Mouse (Mus musculus) myocyte (in vitro differentiated cells): ENCODE data around the gene Gm2888. TPM values are rescaled to one million over a fixed set of nuclear protein-coding genes. Genes with fewer than 3 reads are reported as not detected.
"Not testable (repeated sequence)": the region's sequence is repeated elsewhere in the genome, so short reads cannot be mapped to it uniquely, and the experiment has no call there.

Experiments used
- H3K27me3 ChIP-seq: one replicate; pipeline ENCODE4 v1.6.1; 2011; ENCODE audit not compliant: control insufficient read depth, insufficient read depth, insufficient read length
- H3K36me3 ChIP-seq: one replicate; pipeline ENCODE4 v1.6.1; 2011; ENCODE audit not compliant: control insufficient read depth, insufficient read depth
- H3K4me2 ChIP-seq: one replicate; pipeline ENCODE4 v1.6.1; 2011; ENCODE audit warnings: low read depth, control low read depth
- H3K4me3 ChIP-seq: one replicate; pipeline ENCODE4 v1.5.1; 2011; ENCODE audit warnings: mild to moderate bottlenecking, control low read depth, moderate library complexity
- H3K79me2 ChIP-seq: one replicate; pipeline ENCODE4 v1.6.1; 2011; ENCODE audit not compliant: control insufficient read depth, insufficient read depth
- H3ac ChIP-seq: one replicate; pipeline ENCODE4 v1.6.1; 2011; ENCODE audit not compliant: control insufficient read depth, insufficient read length
- polyA plus RNA-seq: library from polyadenylated mRNA; unstranded; fragments of >200 nt; fragmentation: generic; extraction: Trizol; gene quantifications from one replicate; pipeline ENCODE4 v1.2.1, GENCODE M21; 2012; ENCODE audit warnings: missing spikeins

Gm2888 gene
- polyA plus RNA-seq, result not detected

DNA sequence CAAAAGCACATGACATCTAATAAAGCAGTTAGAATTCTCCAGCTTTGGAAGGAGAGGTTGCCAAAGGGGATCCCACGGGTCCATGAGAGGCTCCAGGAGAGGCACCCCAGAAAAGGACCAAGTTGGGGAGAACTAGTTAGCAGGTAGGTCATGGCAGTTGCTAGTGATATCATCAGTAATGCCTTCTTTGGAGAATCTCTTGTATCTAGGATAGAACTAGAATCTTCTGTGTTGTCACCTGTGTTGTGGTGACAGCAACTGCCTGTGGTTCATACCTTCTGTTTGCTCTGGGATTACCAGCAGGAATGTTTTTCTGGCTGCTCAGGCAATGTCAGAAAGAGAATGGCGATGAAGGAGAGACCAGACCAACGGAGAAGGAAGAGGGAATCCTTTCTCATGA is at the start of gene Gm2888:
Gene Gm2888, plus strand, starts transcription at position 301 of the 400 bp plus-strand sequence.
- H3ac ChIP-seq, H3K36me3 ChIP-seq, H3K4me3 ChIP-seq, H3K79me2 ChIP-seq, H3K4me2 ChIP-seq, H3K27me3 ChIP-seq: not testable (repeated sequence)

DNA sequence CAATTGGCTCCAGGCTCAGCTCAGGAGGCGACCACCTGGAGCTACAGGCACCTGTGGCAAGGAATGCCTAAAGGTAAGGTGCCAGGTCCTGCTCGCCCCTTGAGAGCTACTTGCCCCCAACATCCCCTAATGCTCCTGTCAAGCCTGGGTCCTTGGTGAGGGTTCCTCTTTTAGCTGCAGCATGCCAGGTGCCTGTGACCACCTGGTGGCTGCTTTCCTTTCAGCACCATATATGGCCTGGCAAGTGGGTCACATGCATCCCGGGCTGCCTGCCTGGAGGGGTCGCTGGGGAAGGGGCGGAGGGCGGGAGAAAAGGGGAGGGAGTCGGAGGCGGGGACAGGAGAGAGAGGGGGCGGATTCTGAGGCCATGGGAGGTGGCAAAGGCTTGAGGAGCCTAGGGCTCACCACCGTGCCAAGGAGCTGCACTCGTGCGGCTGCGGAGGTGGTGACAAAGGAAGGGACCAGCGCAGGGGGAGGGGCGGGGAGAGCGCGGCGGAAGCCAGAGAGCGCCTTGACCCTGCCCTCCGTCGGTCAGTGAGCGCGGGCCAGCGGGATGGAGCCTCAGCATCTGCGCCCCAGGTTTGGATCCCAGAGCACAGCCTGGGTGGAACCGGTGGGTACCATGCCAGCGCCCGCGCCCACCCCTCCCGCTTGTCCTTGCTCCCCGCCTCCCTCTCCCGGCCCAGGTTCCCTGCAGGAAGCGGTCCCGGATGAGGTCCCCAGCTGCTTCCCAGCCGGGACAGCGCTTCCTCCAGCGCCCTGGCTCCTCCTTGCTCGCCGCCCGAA is 19.1 kb downstream of the Gm2888 start, which contains the start of gene Gm2897:
Gene Gm2897, plus strand, starts transcription at position 559 of the 786 bp plus-strand sequence.
- not testable (repeated sequence) for H3K27me3 ChIP-seq, H3ac ChIP-seq, H3K4me3 ChIP-seq

DNA sequence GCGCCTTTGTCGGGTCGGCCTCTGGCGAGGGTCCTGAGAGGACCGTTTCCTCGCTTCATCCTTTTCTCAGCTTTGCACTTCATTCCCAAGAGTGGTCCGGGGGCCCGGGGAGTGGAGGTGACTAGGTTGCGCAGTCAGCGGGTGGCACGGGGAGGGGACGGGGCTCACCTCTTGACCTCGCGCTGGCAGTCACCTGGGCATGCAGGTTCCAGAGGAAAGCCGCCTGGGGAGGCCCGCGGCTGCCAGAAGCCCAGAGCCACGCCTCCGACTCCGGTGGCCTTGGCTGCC is 19.7 kb downstream of the Gm2888 start:
- not testable (repeated sequence) for H3K36me3 ChIP-seq, H3K79me2 ChIP-seq, H3ac ChIP-seq, H3K4me3 ChIP-seq, H3K4me2 ChIP-seq, H3K27me3 ChIP-seq

More for the DNA sequence above, 19.1 kb downstream of the Gm2888 start, which contains the start of gene Gm2897:
- not testable (repeated sequence) for H3K36me3 ChIP-seq, H3K79me2 ChIP-seq, H3K4me2 ChIP-seq

- not testable (repeated sequence) for H3K4me3 ChIP-seq, H3K27me3 ChIP-seq, H3ac ChIP-seq, H3K79me2 ChIP-seq, H3K36me3 ChIP-seq, H3K4me2 ChIP-seq
These were observed 20.3 kb downstream of the Gm2888 start for GRCm38 (mm10) chr14:3050087-3050486.

Other genes starting within 250 kb of the Gm2888 start
- not detected for gene Gm2897, start 19.3 kb downstream of the Gm2888 start, polyA plus RNA-seq
- not detected for gene Gm10340, start 104.0 kb downstream of the Gm2888 start, polyA plus RNA-seq
- gene Gm5795, start 158.3 kb downstream of the Gm2888 start, polyA plus RNA-seq, result not detected
- gene D830030K20Rik, start 178.5 kb downstream of the Gm2888 start, polyA plus RNA-seq, result not detected